Mouse (Mus musculus) midbrain, embryonic 10.5 days (tissue): ENCODE data around the gene Tnnc2. TPM values are rescaled to one million over a fixed set of nuclear protein-coding genes. Genes with fewer than 3 reads are reported as not detected.

Source experiments
- DNase-seq: peaks from one replicate; pipeline ENCODE4 v3.0.0-alpha.2; 2017; ENCODE audit warnings: low spot score
- H3K27ac ChIP-seq: fragments of 300-500 bp; sonication (generic); replicated peaks from 2 replicates; pipeline ENCODE4 v1.5.1; 2016; ENCODE audit warnings: mild to moderate bottlenecking
- H3K27me3 ChIP-seq: fragments of 300-500 bp; sonication (generic); 2 replicates; pipeline ENCODE4 v1.6.1; 2016; ENCODE audit warnings: low read depth, mild to moderate bottlenecking; ENCODE audit not compliant: poor library complexity, severe bottlenecking
- H3K36me3 ChIP-seq: fragments of 300-500 bp; sonication (generic); 2 replicates; pipeline ENCODE4 v1.6.1; 2016; ENCODE audit warnings: mild to moderate bottlenecking, moderate library complexity
- H3K4me1 ChIP-seq: fragments of 300-500 bp; sonication (generic); 2 replicates; pipeline ENCODE4 v1.6.1; 2016
- H3K4me3 ChIP-seq: fragments of 300-500 bp; sonication (generic); 2 replicates; pipeline ENCODE4 v1.5.1; 2016; ENCODE audit warnings: mild to moderate bottlenecking, moderate library complexity
- H3K9me3 ChIP-seq: fragments of 300-500 bp; sonication (generic); replicated peaks from 2 replicates; pipeline ENCODE4 v1.6.1; 2016; ENCODE audit warnings: mild to moderate bottlenecking
- WGBS: fragments of 180-500 bp; shearing (Covaris S2); methylation state at CpG from one replicate; pipeline ENCODE4 v1.1.7; 2016; 5-methylcytosine and 5-hydroxymethylcytosine counted together
- polyA plus RNA-seq: library from polyadenylated mRNA; unstranded; fragments of >200 nt; fragmentation: Nextera tagmentation; extraction: Ambion mirVana; gene quantifications from 2 replicates; pipeline ENCODE4 v1.2.1, GENCODE M21; 2016

The Tnnc2 gene
- polyA plus RNA-seq, 1 experiment from 2014 or later: not detected

- Histone ChIP-seq H3K9me3 (no peaks in the 10 kb centered on the region), H3K27ac (no peak overlapping the region), H3K4me1 (peaks cover 7% of the 10 kb centered on the region; the same call in 1 of the 2 replicates), H3K27me3 (no peaks in the 10 kb centered on the region), H3K4me3 (no peak overlapping the region), H3K36me3 (peaks cover 88% of the 10 kb centered on the region)
- DNase-seq: peak; percentile 44
- 96% methylated on average over 3 of the region's 3 CpGs for WGBS
Measured at GRCm38 (mm10) chr2:164793236-164793635, 13.5 kb upstream of the Tnnc2 start.

DNA sequence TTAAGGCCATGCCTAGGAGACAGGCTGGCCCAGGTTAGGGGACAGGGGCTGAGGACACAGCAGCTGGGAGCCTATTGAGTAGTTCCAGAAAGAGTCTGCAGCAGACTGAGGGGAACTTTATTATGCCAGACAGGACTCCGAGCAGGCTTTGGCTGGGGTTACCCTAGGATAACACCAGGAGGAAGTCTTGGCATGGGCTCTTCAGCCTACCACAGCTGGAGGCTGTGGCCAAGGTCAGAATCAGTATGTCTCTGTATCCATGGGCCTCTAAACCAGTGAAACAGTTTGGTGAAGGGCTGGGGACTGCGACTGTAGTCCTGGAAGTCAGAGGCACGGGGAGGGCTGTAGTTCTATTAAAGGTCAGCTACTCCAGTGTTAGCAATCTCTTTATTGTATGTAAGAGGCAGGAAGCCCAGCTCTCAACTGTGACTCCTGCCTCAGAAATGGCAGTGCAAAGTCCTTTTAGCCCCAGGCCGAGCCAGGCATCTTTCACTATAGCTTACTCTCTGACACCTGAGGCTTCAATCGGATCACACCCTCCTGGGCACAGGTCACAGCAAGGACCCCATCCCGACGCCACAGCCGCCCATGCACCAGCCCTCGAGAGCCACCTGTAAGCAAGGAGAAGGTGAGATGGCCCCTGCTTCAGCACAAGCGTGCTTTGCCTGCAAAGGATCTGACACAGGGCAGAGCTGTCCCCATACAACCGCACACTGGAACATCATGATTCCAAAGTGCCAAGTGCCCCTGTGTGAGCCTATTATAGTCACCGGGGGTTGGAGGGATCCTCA is 12.8 kb upstream of the Tnnc2 start:
- H3K4me3 ChIP-seq: no peak overlapping the region
- peaks cover 8% of the 10 kb centered on the region; the same call in 1 of the 2 replicates for H3K4me1 ChIP-seq
- 94% methylated on average over 12 of the region's 12 CpGs for WGBS
- no peaks in the 10 kb centered on the region for H3K27me3 ChIP-seq
- no peak overlapping the region for H3K27ac ChIP-seq
- DNase-seq: no peak
- H3K9me3 ChIP-seq: no peaks in the 10 kb centered on the region
- peaks cover 83% of the 10 kb centered on the region for H3K36me3 ChIP-seq

GRCm38 (mm10) chr2:164791841-164792261 is 12.1 kb upstream of the Tnnc2 start:
- Histone ChIP-seq H3K4me1 (peaks cover 11% of the 10 kb centered on the region), H3K36me3 (peaks cover 77% of the 10 kb centered on the region), H3K27ac (no peak overlapping the region), H3K4me3 (no peak overlapping the region), H3K9me3 (no peaks in the 10 kb centered on the region), H3K27me3 (peaks cover 4% of the 10 kb centered on the region; the same call in 1 of the 2 replicates)
- WGBS: 96% methylated on average over 18 of the region's 18 CpGs
- DNase-seq: no peak

GRCm38 (mm10) chr2:164790451-164790850 is 10.7 kb upstream of the Tnnc2 start:
- Histone ChIP-seq H3K4me3 (no peak overlapping the region), H3K27me3 (peaks cover 8% of the 10 kb centered on the region; the same call in 1 of the 2 replicates), H3K4me1 (peaks cover 24% of the 10 kb centered on the region), H3K9me3 (no peaks in the 10 kb centered on the region), H3K27ac (no peak overlapping the region), H3K36me3 (peaks cover 63% of the 10 kb centered on the region)
- no peak for DNase-seq
- 83% methylated on average over 4 of the region's 4 CpGs for WGBS

- 66% methylated on average over 4 of the region's 4 CpGs for WGBS
- Histone ChIP-seq H3K4me1 (peaks cover 34% of the 10 kb centered on the region), H3K27ac (no peak overlapping the region), H3K4me3 (no peak overlapping the region), H3K27me3 (peaks cover 13% of the 10 kb centered on the region; the same call in 1 of the 2 replicates), H3K36me3 (peaks cover 47% of the 10 kb centered on the region), H3K9me3 (no peaks in the 10 kb centered on the region)
- no peak for DNase-seq
Measured at GRCm38 (mm10) chr2:164788411-164788810, 8.6 kb upstream of the Tnnc2 start.

DNA sequence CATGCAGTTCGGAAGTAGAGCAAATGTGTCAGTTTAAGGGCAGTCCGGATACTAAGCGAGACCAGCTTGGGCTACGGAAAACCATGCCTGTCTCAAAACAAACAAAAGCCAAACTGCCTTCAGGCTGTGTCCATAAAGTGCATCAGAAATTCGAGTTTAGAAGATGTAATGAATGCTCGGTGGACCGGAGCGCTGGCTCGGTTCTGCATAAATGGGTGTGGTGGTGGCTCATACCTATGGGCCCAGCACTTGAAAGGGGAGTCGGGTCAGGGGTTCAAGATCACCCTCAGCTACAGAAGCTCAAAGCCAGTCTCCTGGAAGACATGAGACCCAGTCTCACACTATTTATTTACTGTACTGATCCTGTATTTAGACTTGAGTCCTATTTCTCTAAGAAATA is 8.0 kb upstream of the Tnnc2 start:
- Histone ChIP-seq H3K4me1 (peaks cover 34% of the 10 kb centered on the region), H3K27ac (no peak overlapping the region), H3K4me3 (no peak overlapping the region), H3K9me3 (no peaks in the 10 kb centered on the region), H3K36me3 (peaks cover 41% of the 10 kb centered on the region), H3K27me3 (peaks cover 13% of the 10 kb centered on the region; the same call in 1 of the 2 replicates)
- DNase-seq: no peak
- WGBS: 85% methylated on average over 10 of the region's 10 CpGs

- DNase-seq: no peak
- Histone ChIP-seq H3K27me3 (peaks cover 13% of the 10 kb centered on the region; the same call in 1 of the 2 replicates), H3K36me3 (peaks cover 33% of the 10 kb centered on the region), H3K9me3 (no peaks in the 10 kb centered on the region), H3K4me3 (peak overlapping the region; percentile 77; the same call in 1 of the 2 replicates), H3K4me1 (peaks cover 34% of the 10 kb centered on the region), H3K27ac (no peak overlapping the region)
- WGBS: 91% methylated on average over 3 of the region's 3 CpGs
Measured at GRCm38 (mm10) chr2:164787032-164787431, 7.3 kb upstream of the Tnnc2 start.

GRCm38 (mm10) chr2:164786388-164786885 is 6.7 kb upstream of the Tnnc2 start:
- WGBS: 14% methylated on average over 15 of the region's 15 CpGs
- Histone ChIP-seq H3K4me1 (peaks cover 34% of the 10 kb centered on the region), H3K27ac (peak overlapping the region; percentile 88), H3K9me3 (no peaks in the 10 kb centered on the region), H3K27me3 (peaks cover 13% of the 10 kb centered on the region; the same call in 1 of the 2 replicates), H3K36me3 (peaks cover 27% of the 10 kb centered on the region), H3K4me3 (peak overlapping the region; percentile 77)
- no peak for DNase-seq

DNA sequence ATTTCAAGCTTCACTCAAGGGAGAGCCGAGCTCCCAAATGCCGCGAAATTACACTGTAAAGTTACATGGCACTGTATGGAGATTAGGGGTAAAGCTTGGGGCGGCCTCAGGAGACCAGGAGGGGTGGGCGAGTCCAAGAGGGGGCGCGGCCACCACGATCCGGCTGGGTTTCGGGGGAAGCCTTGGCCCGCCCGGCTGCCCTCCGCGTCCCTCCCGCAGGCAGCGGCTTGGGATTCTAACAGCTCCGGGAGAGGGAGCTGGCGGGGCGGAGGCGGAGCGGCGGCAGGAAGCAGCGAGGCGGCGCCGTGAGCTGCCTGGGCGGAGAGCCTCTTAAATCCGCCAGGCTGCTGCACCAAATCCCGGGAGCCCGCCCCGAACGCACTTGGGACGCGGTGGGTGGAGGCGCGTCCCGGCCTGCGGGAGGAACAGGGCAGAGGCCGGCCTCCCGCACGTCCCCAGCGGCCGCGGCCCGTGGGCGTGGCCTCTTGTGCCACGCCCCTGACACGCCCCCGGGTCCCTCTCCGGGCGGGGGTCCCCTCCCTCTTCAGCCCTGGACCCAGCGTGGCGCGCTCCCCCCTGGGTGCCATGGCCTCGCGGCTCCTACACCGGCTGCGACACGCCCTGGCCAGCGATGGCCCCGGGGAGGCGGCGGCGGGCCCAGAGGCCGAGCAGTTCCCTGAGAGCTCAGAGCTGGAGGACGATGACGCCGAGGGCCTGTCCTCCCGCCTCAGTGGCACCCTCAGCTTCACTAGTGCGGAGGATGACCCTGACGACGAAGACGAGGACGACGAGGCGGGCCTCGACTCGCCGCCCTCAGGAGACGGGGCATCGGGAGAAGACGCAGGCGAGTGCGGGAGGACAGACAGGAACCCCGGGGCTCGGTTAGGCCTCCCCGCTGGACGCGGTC is 6.0 kb upstream of the Tnnc2 start, which contains the start of gene Snx21:
TSS of gene Snx21 (plus strand) at position 343 of the 907 bp plus-strand sequence.
- H3K27me3 ChIP-seq: peaks cover 13% of the 10 kb centered on the region; the same call in 1 of the 2 replicates
- H3K4me3 ChIP-seq: peak within 1 kb of the TSS; percentile 77
- H3K4me1 ChIP-seq: peaks cover 34% of the 10 kb centered on the region
- peak within 1 kb of the TSS; percentile 88 for H3K27ac ChIP-seq
- peak; percentile 87 for DNase-seq
- WGBS: under 1% methylated on average over 89 of the region's 89 CpGs
- no peaks in the 10 kb centered on the region for H3K9me3 ChIP-seq
- H3K36me3 ChIP-seq: peaks cover 20% of the 10 kb centered on the region

DNA sequence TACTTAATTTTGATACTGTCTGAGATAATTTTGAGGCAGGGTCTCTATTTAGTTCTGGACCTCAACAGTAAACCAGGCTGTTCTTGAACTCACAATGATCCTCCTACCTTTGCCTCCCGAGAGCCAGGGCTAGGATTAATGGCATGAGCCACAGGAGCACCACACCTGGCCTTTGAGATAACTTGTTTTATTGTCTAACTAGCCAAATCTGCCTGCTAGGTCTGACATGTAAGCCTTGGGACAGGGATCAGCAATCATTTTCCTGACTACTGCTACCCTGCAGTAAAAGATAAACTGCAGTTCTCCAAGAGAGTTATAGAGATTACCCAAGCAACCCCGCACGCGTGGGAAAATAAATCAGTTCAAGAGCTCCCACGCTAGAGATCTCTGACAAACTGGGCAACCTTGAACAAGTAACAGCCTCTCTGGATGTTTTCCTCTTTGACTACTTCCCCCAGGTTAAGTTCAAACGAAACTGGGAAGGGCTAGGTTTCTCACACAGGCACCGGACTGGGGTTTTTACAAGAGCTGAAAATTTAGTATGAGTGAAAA is 5.2 kb upstream of the Tnnc2 start:
- peak overlapping the region; percentile 77 for H3K4me3 ChIP-seq
- H3K27ac ChIP-seq: peak overlapping the region; percentile 88
- H3K36me3 ChIP-seq: peaks cover 14% of the 10 kb centered on the region
- WGBS: 20% methylated on average over 7 of the region's 7 CpGs
- DNase-seq: no peak
- peaks cover 13% of the 10 kb centered on the region; the same call in 1 of the 2 replicates for H3K27me3 ChIP-seq
- no peaks in the 10 kb centered on the region for H3K9me3 ChIP-seq
- H3K4me1 ChIP-seq: peaks cover 34% of the 10 kb centered on the region

DNA sequence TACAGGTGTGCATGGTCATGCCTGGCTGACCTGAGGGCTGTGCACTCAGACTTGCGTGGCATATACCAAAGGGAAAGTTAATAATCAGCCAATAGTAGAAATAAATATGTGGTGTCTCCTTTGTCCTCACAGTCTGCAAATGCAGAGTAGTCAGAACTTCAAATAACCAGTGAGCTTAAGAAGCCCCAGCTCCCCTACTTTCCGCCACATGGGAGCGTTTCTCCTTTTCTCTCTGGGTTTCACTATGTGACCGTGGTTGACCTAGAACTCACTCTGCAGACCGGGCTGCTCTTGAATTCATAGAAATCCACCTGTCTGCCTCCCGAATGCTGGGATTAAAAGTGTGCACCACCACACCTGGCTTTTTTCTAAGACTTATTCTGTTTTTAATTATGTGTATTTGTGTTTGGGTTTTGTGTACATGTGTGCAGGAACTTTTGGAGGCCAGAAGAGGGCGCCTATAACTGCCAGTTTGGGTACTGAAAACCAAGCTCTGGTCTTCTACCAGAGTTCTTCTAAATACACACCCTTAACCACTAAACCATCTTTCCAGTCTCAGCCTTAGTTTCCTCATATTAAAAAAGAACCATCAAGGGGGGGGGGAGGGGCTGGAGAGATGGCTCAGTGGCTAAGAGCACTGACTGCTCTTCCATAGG is 4.3 kb upstream of the Tnnc2 start:
- DNase-seq: no peak
- H3K27ac ChIP-seq: no peak overlapping the region
- WGBS: 75% methylated on average over 7 of the region's 7 CpGs

More for the DNA sequence above, 4.3 kb upstream of the Tnnc2 start:
- peaks cover 13% of the 10 kb centered on the region; the same call in 1 of the 2 replicates for H3K27me3 ChIP-seq
- peaks cover 9% of the 10 kb centered on the region for H3K36me3 ChIP-seq
- H3K4me1 ChIP-seq: peaks cover 34% of the 10 kb centered on the region
- H3K4me3 ChIP-seq: no peak overlapping the region
- no peaks in the 10 kb centered on the region for H3K9me3 ChIP-seq
